Mouse (Mus musculus) limb, embryonic 12.5 days (tissue): ENCODE measurements around the gene Stk25. TPM values are rescaled to one million over a fixed set of nuclear protein-coding genes. Genes with fewer than 3 reads are reported as not detected.
"Not testable (repeated sequence)": the region's sequence is repeated elsewhere in the genome, so short reads cannot be mapped to it uniquely, and the experiment has no call there.

Experiments
- ATAC-seq: fragments of 200-750 bp; cut with Nextera tagmentation; 2 replicates; pipeline ENCODE4 v1.8.0; 2017; ENCODE audit warnings: low read depth, moderate TSS enrichment; ENCODE audit not compliant: insufficient number of reproducible peaks, insufficient read depth, low FRiP score, low TSS enrichment
- H3K27ac ChIP-seq: fragments of 300-500 bp; sonication (generic); 2 replicates; pipeline ENCODE4 v1.5.1; 2016; ENCODE audit warnings: mild to moderate bottlenecking, moderate library complexity
- H3K27me3 ChIP-seq: fragments of 300-500 bp; sonication (generic); 2 replicates; pipeline ENCODE4 v1.6.1; 2016; ENCODE audit warnings: mild to moderate bottlenecking, moderate library complexity
- H3K36me3 ChIP-seq: fragments of 300-500 bp; sonication (generic); 2 replicates; pipeline ENCODE4 v1.6.1; 2016; ENCODE audit warnings: mild to moderate bottlenecking, moderate library complexity
- H3K4me1 ChIP-seq: fragments of 300-500 bp; sonication (generic); replicated peaks from 2 replicates; pipeline ENCODE4 v1.6.1; 2016
- H3K4me2 ChIP-seq: fragments of 300-500 bp; sonication (generic); 2 replicates; pipeline ENCODE4 v1.6.1; 2016; ENCODE audit warnings: mild to moderate bottlenecking, moderate library complexity
- H3K4me3 ChIP-seq: fragments of 300-500 bp; sonication (generic); replicated peaks from 2 replicates; pipeline ENCODE4 v1.5.1; 2016; ENCODE audit warnings: mild to moderate bottlenecking
- H3K9ac ChIP-seq: fragments of 300-500 bp; sonication (generic); replicated peaks from 2 replicates; pipeline ENCODE4 v1.6.1; 2016; ENCODE audit warnings: mild to moderate bottlenecking, moderate library complexity
- H3K9me3 ChIP-seq: fragments of 300-500 bp; sonication (generic); 2 replicates; pipeline ENCODE4 v1.6.1; 2016; ENCODE audit warnings: mild to moderate bottlenecking, moderate library complexity
- WGBS: fragments of 180-500 bp; shearing (Covaris S2); methylation state at CpG from one replicate; pipeline ENCODE4 v1.1.7; 2016; 5-methylcytosine and 5-hydroxymethylcytosine counted together
- polyA plus RNA-seq: library from polyadenylated mRNA; unstranded; fragments of >200 nt; fragmentation: Nextera tagmentation; extraction: Ambion mirVana; gene quantifications from 2 replicates; pipeline ENCODE4 v1.2.1, GENCODE M21; 2016

Gene Stk25
- polyA plus RNA-seq: 194 and 202 TPM in 2 replicates

DNA sequence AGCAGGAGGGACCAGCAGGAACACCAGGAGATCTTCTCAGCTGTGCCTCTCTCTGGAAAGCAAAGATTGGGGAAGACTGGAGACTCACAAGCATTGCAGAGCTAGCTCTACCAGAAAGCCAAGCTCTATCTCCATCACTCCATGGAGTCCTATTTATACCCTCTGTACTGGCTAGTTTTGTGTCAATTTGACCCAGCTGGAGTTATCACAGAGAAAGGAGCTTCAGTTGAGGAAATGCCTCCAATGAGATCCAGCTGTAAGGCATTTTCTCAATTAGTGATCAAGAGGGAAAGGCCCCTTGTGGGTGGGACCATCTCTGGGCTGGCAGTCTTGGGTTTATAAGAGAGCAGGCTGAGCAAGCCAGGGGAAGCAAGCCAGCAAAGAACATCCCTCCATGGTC, at the start of gene Stk25:
TSS of gene Stk25 (minus strand) at position 101 of the 400 bp plus-strand sequence.
- H3K36me3 ChIP-seq, H3K4me3 ChIP-seq, H3K27ac ChIP-seq, H3K4me1 ChIP-seq, H3K9ac ChIP-seq, H3K9me3 ChIP-seq, H3K4me2 ChIP-seq, ATAC-seq, H3K27me3 ChIP-seq: not testable (repeated sequence)

DNA sequence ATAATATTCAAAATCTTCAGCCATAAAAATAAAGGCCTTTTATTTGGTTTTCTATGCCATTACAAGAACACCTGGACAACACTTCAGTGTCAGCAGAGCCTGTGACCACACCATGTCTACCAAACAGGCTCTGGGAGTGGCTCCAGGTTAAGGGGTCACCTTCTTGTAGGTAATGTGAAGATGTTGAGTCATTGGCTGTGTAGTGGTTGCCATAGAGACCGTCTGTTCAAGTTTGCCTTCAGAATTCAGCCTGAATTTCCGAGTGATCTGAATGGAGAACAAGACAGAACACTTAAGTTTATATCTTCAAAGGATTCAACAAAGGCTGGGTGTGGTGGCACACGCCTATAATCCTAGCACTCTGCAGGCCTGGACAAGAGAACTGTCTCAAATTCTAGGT, 46.9 kb upstream of the Stk25 start:
- Histone ChIP-seq H3K9ac (no peak overlapping the region), H3K36me3 (peaks cover 42% of the 10 kb centered on the region), H3K27ac (no peak overlapping the region), H3K4me1 (no peaks in the 10 kb centered on the region), H3K9me3 (no peaks in the 10 kb centered on the region), H3K4me2 (no peak overlapping the region), H3K4me3 (no peak overlapping the region), H3K27me3 (no peaks in the 10 kb centered on the region)
- no peak for ATAC-seq
- WGBS: 79% methylated on average over 3 of the region's 3 CpGs

GRCm38 (mm10) chr1:93704341-93704740, 45.9 kb upstream of the Stk25 start:
- H3K9me3 ChIP-seq: no peaks in the 10 kb centered on the region
- no peak for ATAC-seq
- H3K4me3 ChIP-seq: no peak overlapping the region
- no peak overlapping the region for H3K27ac ChIP-seq
- no peak overlapping the region for H3K4me2 ChIP-seq
- 90% methylated on average over 9 of the region's 9 CpGs for WGBS
- H3K9ac ChIP-seq: no peak overlapping the region
- H3K36me3 ChIP-seq: peaks cover 42% of the 10 kb centered on the region
- no peaks in the 10 kb centered on the region for H3K27me3 ChIP-seq
- no peaks in the 10 kb centered on the region for H3K4me1 ChIP-seq

- no peaks in the 10 kb centered on the region for H3K9me3 ChIP-seq
- H3K4me1 ChIP-seq: no peaks in the 10 kb centered on the region
- WGBS: 90% methylated on average over 10 of the region's 10 CpGs
- no peak overlapping the region for H3K27ac ChIP-seq
- H3K4me3 ChIP-seq: no peak overlapping the region
- peaks cover 41% of the 10 kb centered on the region for H3K36me3 ChIP-seq
- ATAC-seq: no peak
- no peak overlapping the region for H3K9ac ChIP-seq
- no peak overlapping the region for H3K4me2 ChIP-seq
- H3K27me3 ChIP-seq: no peaks in the 10 kb centered on the region
Observed at GRCm38 (mm10) chr1:93703472-93704048, 45.1 kb upstream of the Stk25 start.

DNA sequence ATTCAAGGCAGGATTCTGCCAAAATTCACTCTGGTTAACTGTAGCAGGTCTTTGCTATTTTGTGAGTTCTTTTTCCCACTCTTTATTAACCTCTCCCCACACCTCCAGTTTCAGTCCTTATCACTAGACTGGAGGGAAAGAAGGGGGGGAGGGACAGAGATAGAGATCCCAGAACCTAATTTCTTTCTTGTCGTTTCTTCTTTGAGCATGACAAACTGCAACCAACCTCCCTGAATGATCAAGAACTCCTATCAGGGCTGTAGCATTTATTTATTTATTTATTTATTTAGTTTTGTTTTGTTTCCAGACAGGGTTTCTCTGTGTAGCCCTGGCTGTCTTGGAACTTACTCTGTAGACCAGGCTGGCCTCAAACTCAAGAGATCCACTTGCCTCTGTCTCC, 43.6 kb upstream of the Stk25 start:
- no peaks in the 10 kb centered on the region for H3K9me3 ChIP-seq
- 75% methylated on average over 1 of the region's 1 CpGs for whole genome bisulfite sequencing
- H3K36me3 ChIP-seq: peaks cover 38% of the 10 kb centered on the region
- H3K4me3 ChIP-seq: no peak overlapping the region
- H3K9ac ChIP-seq: no peak overlapping the region
- ATAC-seq: no peak
- no peak overlapping the region for H3K27ac ChIP-seq
- H3K4me2 ChIP-seq: no peak overlapping the region
- no peaks in the 10 kb centered on the region for H3K4me1 ChIP-seq
- no peaks in the 10 kb centered on the region for H3K27me3 ChIP-seq

- Histone ChIP-seq H3K4me1 (no peaks in the 10 kb centered on the region), H3K4me3 (no peak overlapping the region), H3K27ac (no peak overlapping the region), H3K27me3 (no peaks in the 10 kb centered on the region), H3K9me3 (no peaks in the 10 kb centered on the region), H3K9ac (no peak overlapping the region), H3K36me3 (peaks cover 30% of the 10 kb centered on the region), H3K4me2 (no peak overlapping the region)
- WGBS: 67% methylated on average over 4 of the region's 4 CpGs
- ATAC-seq: no peak
Observed at GRCm38 (mm10) chr1:93699159-93699558, 40.7 kb upstream of the Stk25 start.

DNA sequence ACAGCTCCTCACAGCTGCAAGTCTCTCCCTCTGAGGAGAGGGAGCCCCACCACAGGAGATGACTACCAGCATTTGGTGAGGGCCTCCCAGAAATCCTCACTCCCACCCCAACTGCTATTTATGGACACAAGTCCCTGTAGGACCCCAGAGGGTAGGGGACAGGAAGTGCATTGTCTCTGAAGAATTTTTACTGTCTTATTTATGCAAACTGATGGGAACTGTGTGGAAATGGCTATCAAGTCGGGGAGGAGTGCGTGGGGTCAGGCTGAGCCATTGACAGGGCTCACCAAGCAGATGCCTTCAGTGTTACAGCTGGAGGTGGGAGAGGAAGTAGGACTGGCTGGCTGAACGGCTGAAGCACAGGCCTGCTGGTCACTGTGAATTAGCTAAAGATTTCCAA, 38.9 kb upstream of the Stk25 start:
- WGBS: 54% methylated on average over 3 of the region's 3 CpGs
- no peak for ATAC-seq
- no peaks in the 10 kb centered on the region for H3K27me3 ChIP-seq

DNA sequence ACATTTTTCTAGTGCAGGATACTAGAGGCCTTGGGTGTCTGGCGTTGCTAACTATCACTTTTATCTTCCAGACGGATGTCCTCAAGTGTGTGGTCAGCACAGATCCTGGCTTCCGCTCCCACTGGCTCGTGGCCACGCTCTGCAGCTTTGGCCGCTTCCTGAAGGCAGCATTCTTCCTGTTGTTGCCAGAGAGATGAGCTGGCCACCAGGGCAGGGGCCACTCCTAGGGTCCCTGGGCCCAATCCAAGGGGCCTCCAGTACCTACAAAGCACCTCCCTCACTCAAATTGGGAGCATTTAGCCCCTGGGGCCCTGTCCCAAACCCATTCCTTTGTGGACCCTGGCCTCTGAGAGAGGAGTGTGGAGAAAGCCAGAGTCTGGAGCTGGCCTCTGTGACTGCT, 36.5 kb upstream of the Stk25 start:
- Histone ChIP-seq H3K27me3 (no peaks in the 10 kb centered on the region), H3K36me3 (peaks cover 20% of the 10 kb centered on the region), H3K27ac (no peak overlapping the region), H3K4me2 (no peak overlapping the region), H3K9ac (no peak overlapping the region), H3K4me1 (no peaks in the 10 kb centered on the region), H3K4me3 (no peak overlapping the region), H3K9me3 (no peaks in the 10 kb centered on the region)
- WGBS: 90% methylated on average over 6 of the region's 6 CpGs
- ATAC-seq: no peak

More for the DNA sequence above, 38.9 kb upstream of the Stk25 start:
- no peak overlapping the region for H3K4me3 ChIP-seq
- H3K4me1 ChIP-seq: no peaks in the 10 kb centered on the region
- H3K27ac ChIP-seq: 0 out of 2 replicates have a peak overlapping the region, but pooled peaks have one; percentile 29
- H3K9me3 ChIP-seq: no peaks in the 10 kb centered on the region
- peaks cover 17% of the 10 kb centered on the region for H3K36me3 ChIP-seq
- H3K9ac ChIP-seq: no peak overlapping the region
- no peak overlapping the region for H3K4me2 ChIP-seq

DNA sequence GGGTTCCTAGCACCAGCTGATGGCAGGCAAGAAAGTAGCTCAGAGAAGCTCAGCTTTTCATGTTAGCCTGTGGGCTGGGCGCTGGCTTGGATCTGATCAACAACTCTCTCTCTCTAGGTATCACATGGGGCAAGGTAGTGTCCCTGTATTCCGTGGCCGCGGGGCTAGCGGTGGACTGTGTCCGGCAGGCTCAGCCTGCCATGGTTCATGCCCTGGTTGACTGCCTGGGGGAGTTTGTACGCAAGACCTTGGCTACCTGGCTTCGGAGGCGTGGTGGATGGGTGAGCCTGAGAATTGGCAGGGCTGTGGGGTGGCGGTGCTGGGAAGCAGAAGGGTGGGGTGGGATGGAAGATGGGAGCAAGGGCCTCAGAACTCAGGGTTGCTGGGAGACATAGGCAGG, 35.5 kb upstream of the Stk25 start:
- H3K4me3 ChIP-seq: no peak overlapping the region
- WGBS: 90% methylated on average over 10 of the region's 10 CpGs
- no peaks in the 10 kb centered on the region for H3K27me3 ChIP-seq
- no peaks in the 10 kb centered on the region for H3K4me1 ChIP-seq
- H3K4me2 ChIP-seq: no peak overlapping the region
- no peak for ATAC-seq
- H3K36me3 ChIP-seq: peaks cover 20% of the 10 kb centered on the region
- H3K9me3 ChIP-seq: no peaks in the 10 kb centered on the region
- H3K27ac ChIP-seq: no peak overlapping the region
- H3K9ac ChIP-seq: no peak overlapping the region

- no peak for ATAC-seq
- Histone ChIP-seq H3K9ac (no peak overlapping the region), H3K4me1 (no peaks in the 10 kb centered on the region), H3K4me2 (no peak overlapping the region), H3K9me3 (no peaks in the 10 kb centered on the region), H3K27ac (no peak overlapping the region), H3K27me3 (no peaks in the 10 kb centered on the region), H3K4me3 (no peak overlapping the region), H3K36me3 (peaks cover 20% of the 10 kb centered on the region)
- 87% methylated on average over 3 of the region's 3 CpGs for WGBS
Observed at GRCm38 (mm10) chr1:93693502-93693901, 35.0 kb upstream of the Stk25 start.

GRCm38 (mm10) chr1:93692773-93693172, 34.3 kb upstream of the Stk25 start:
- WGBS: 94% methylated on average over 9 of the region's 9 CpGs
- ATAC-seq: no peak

GRCm38 (mm10) chr1:93691786-93692357, 33.4 kb upstream of the Stk25 start:
- Histone ChIP-seq H3K4me1 (peaks cover 3% of the 10 kb centered on the region), H3K27ac (no peak overlapping the region), H3K4me2 (no peak overlapping the region), H3K9ac (no peak overlapping the region), H3K36me3 (peaks cover 20% of the 10 kb centered on the region), H3K27me3 (0 out of 2 replicates have a peak, but pooled peaks cover 3% of the 10 kb centered on the region), H3K9me3 (no peaks in the 10 kb centered on the region), H3K4me3 (no peak overlapping the region)
- 82% methylated on average over 10 of the region's 10 CpGs for WGBS
- no peak for ATAC-seq

More at GRCm38 (mm10) chr1:93692773-93693172, 34.3 kb upstream of the Stk25 start:
- Histone ChIP-seq H3K27me3 (no peaks in the 10 kb centered on the region), H3K4me1 (no peaks in the 10 kb centered on the region), H3K9me3 (no peaks in the 10 kb centered on the region), H3K4me3 (no peak overlapping the region), H3K27ac (no peak overlapping the region), H3K4me2 (no peak overlapping the region), H3K36me3 (peaks cover 20% of the 10 kb centered on the region), H3K9ac (no peak overlapping the region)
